Mouse (Mus musculus) small intestine, adult 2 months (tissue): Measurements from ENCODE around the gene Rbm20.

ENCODE experiments used
- CTCF ChIP-seq: fragments of 200-500 bp; IDR thresholded peaks from 2 replicates; pipeline ENCODE4 v1.5.1; 2012; ENCODE audit warnings: low read depth, mild to moderate bottlenecking, control low read depth, inconsistent platforms, low read length, moderate library complexity, mixed read lengths; ENCODE audit not compliant: insufficient replicate concordance, insufficient read length; ENCODE audit errors: extremely low read depth
- POLR2A ChIP-seq: fragments of 200-500 bp; IDR thresholded peaks from 2 replicates; pipeline ENCODE4 v1.6.1; 2012; ENCODE audit warnings: low read depth, mild to moderate bottlenecking, control low read depth, inconsistent platforms, low read length, moderate library complexity

DNA sequence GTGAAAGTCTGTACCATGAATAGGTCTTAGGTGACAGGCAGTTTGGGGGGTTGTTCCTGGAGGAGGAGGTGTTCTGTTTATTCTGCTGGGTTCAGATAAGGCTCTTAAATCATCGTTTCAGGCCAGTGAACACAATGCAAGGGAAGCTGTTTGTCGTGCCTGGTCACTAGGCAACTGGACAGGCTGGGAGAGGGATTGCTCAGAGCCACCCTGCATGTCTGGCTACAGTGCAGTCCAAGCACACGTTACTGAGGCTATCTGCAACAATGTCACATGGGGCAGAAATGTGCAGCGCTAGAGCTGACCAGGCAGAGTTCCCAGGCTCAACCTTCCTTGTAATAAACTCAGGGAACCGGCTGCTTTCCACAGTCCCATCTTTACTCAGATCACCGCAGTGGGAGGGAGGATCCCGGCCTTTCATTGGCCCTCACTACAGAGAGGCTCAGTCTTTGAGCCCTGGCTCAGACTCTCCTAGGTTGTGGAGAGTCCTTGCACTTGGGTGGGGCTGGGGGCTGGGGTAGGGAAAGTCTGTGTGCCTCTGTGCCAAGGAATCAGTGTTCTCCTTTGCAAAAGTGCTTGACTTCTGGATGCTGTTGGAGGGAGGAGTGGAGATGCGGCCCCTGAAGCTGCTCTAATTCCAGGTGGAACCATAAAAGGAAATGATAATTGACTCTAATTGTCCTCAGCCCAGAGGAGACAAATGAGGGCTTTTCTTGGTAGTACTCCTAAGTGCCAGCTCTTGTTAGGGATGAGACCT lies 153.5 kb downstream of the Rbm20 start:
- TF ChIP-seq POLR2A (no peak), CTCF (no peak)
